Mouse (Mus musculus): Measurements from ENCODE around the gene Ascc2. TPM values are rescaled to one million over a fixed set of nuclear protein-coding genes. Genes with fewer than 3 reads are reported as not detected.

The Ascc2 gene
- polyA plus RNA-seq, 1 experiment: not detected

- 80% methylated on average over 3 of the region's 3 CpGs for WGBS
- H3K4me1 ChIP-seq (ENCODE audit: control insufficient read depth, insufficient read depth, low read length): peaks cover 4% of the 10 kb centered on the region; the same call in 1 of the 2 replicates
- TF ChIP-seq POLR2A (IDR thresholded peaks at IDR 0.05; ENCODE audit: insufficient read depth, low read depth, low read length) (no peak), CTCF (IDR thresholded peaks at IDR 0.05; ENCODE audit: insufficient read depth, low read depth, low read length) (no peak)
- no peak overlapping the region for H3K27ac ChIP-seq (ENCODE audit: insufficient read depth, low read depth, low read length)
- no peak overlapping the region for H3K4me3 ChIP-seq (ENCODE audit: insufficient read depth, low read depth, low read length)
Measured at GRCm38 (mm10) chr11:4687027-4687426, 49.5 kb downstream of the Ascc2 start.

- Histone ChIP-seq H3K4me3 (ENCODE audit: insufficient read depth, low read depth, low read length) (no peak overlapping the region), H3K27ac (ENCODE audit: insufficient read depth, low read depth, low read length) (no peak overlapping the region), H3K4me1 (ENCODE audit: control insufficient read depth, insufficient read depth, low read length) (peaks cover 6% of the 10 kb centered on the region; the same call in 1 of the 2 replicates)
- WGBS: 74% methylated on average over 3 of the region's 3 CpGs
- TF ChIP-seq CTCF (IDR thresholded peaks at IDR 0.05; ENCODE audit: insufficient read depth, low read depth, low read length): no peak
- no peak for TF ChIP-seq POLR2A (IDR thresholded peaks at IDR 0.05; ENCODE audit: insufficient read depth, low read depth, low read length)
Measured at GRCm38 (mm10) chr11:4687874-4688273, 50.3 kb downstream of the Ascc2 start.

- TF ChIP-seq CTCF (IDR thresholded peaks at IDR 0.05; ENCODE audit: insufficient read depth, low read depth, low read length) (no peak), POLR2A (IDR thresholded peaks at IDR 0.05; ENCODE audit: insufficient read depth, low read depth, low read length) (no peak)
- Histone ChIP-seq H3K4me3 (ENCODE audit: insufficient read depth, low read depth, low read length) (no peak overlapping the region), H3K4me1 (ENCODE audit: control insufficient read depth, insufficient read depth, low read length) (peaks cover 6% of the 10 kb centered on the region; the same call in 1 of the 2 replicates), H3K27ac (ENCODE audit: insufficient read depth, low read depth, low read length) (no peak overlapping the region)
- WGBS: 75% methylated on average over 11 of the region's 11 CpGs
Measured at GRCm38 (mm10) chr11:4688632-4689380, 51.3 kb downstream of the Ascc2 start.

GRCm38 (mm10) chr11:4690353-4690752 is 52.8 kb downstream of the Ascc2 start:
- WGBS: 82% methylated on average over 7 of the region's 7 CpGs
- peaks cover 6% of the 10 kb centered on the region; the same call in 1 of the 2 replicates for H3K4me1 ChIP-seq (ENCODE audit: control insufficient read depth, insufficient read depth, low read length)
- H3K4me3 ChIP-seq (ENCODE audit: insufficient read depth, low read depth, low read length): no peak overlapping the region
- TF ChIP-seq POLR2A (IDR thresholded peaks at IDR 0.05; ENCODE audit: insufficient read depth, low read depth, low read length) (no peak), CTCF (IDR thresholded peaks at IDR 0.05; ENCODE audit: insufficient read depth, low read depth, low read length) (no peak)
- H3K27ac ChIP-seq (ENCODE audit: insufficient read depth, low read depth, low read length): no peak overlapping the region

GRCm38 (mm10) chr11:4691213-4691612 is 53.7 kb downstream of the Ascc2 start:
- no peak for TF ChIP-seq CTCF (IDR thresholded peaks at IDR 0.05; ENCODE audit: insufficient read depth, low read depth, low read length)
- TF ChIP-seq POLR2A (IDR thresholded peaks at IDR 0.05; ENCODE audit: insufficient read depth, low read depth, low read length): no peak
- peaks cover 6% of the 10 kb centered on the region; the same call in 1 of the 2 replicates for H3K4me1 ChIP-seq (ENCODE audit: control insufficient read depth, insufficient read depth, low read length)
- H3K27ac ChIP-seq (ENCODE audit: insufficient read depth, low read depth, low read length): no peak overlapping the region
- H3K4me3 ChIP-seq (ENCODE audit: insufficient read depth, low read depth, low read length): no peak overlapping the region
- WGBS: 52% methylated on average over 10 of the region's 10 CpGs

GRCm38 (mm10) chr11:4692162-4692561 is 54.6 kb downstream of the Ascc2 start:
- Histone ChIP-seq H3K4me3 (ENCODE audit: insufficient read depth, low read depth, low read length) (no peak overlapping the region), H3K4me1 (ENCODE audit: control insufficient read depth, insufficient read depth, low read length) (peaks cover 6% of the 10 kb centered on the region; the same call in 1 of the 2 replicates), H3K27ac (ENCODE audit: insufficient read depth, low read depth, low read length) (no peak overlapping the region)
- TF ChIP-seq CTCF (IDR thresholded peaks at IDR 0.05; ENCODE audit: insufficient read depth, low read depth, low read length) (no peak), POLR2A (IDR thresholded peaks at IDR 0.05; ENCODE audit: insufficient read depth, low read depth, low read length) (no peak)
- WGBS: 83% methylated on average over 11 of the region's 11 CpGs

- WGBS: 40% methylated on average over 7 of the region's 7 CpGs
- Histone ChIP-seq H3K27ac (ENCODE audit: insufficient read depth, low read depth, low read length) (no peak overlapping the region), H3K4me3 (ENCODE audit: insufficient read depth, low read depth, low read length) (no peak overlapping the region), H3K4me1 (ENCODE audit: control insufficient read depth, insufficient read depth, low read length) (no peaks in the 10 kb centered on the region)
- no peak for TF ChIP-seq CTCF (IDR thresholded peaks at IDR 0.05; ENCODE audit: insufficient read depth, low read depth, low read length)
- no peak for TF ChIP-seq POLR2A (IDR thresholded peaks at IDR 0.05; ENCODE audit: insufficient read depth, low read depth, low read length)
Measured at GRCm38 (mm10) chr11:4697043-4697983, 59.8 kb downstream of the Ascc2 start.

- WGBS: 79% methylated on average over 8 of the region's 8 CpGs
- peaks cover 4% of the 10 kb centered on the region; the same call in 1 of the 2 replicates for H3K4me1 ChIP-seq (ENCODE audit: control insufficient read depth, insufficient read depth, low read length)
- no peak for TF ChIP-seq POLR2A (IDR thresholded peaks at IDR 0.05; ENCODE audit: insufficient read depth, low read depth, low read length)
- no peak for TF ChIP-seq CTCF (IDR thresholded peaks at IDR 0.05; ENCODE audit: insufficient read depth, low read depth, low read length)
- H3K27ac ChIP-seq (ENCODE audit: insufficient read depth, low read depth, low read length): no peak overlapping the region
- no peak overlapping the region for H3K4me3 ChIP-seq (ENCODE audit: insufficient read depth, low read depth, low read length)
Measured at GRCm38 (mm10) chr11:4700726-4701125, 63.2 kb downstream of the Ascc2 start.
